Mouse (Mus musculus) urinary bladder, postnatal 36 days (tissue): ENCODE measurements around the gene Necab3.

Source experiments
- DNase-seq, 2 experiments: peaks; one replicate each; pipeline ENCODE4 v3.0.0; 2022; ENCODE audit warnings: low spot score in 2 of 2, mixed read lengths in 1 of 2

Gene Necab3

DNA sequence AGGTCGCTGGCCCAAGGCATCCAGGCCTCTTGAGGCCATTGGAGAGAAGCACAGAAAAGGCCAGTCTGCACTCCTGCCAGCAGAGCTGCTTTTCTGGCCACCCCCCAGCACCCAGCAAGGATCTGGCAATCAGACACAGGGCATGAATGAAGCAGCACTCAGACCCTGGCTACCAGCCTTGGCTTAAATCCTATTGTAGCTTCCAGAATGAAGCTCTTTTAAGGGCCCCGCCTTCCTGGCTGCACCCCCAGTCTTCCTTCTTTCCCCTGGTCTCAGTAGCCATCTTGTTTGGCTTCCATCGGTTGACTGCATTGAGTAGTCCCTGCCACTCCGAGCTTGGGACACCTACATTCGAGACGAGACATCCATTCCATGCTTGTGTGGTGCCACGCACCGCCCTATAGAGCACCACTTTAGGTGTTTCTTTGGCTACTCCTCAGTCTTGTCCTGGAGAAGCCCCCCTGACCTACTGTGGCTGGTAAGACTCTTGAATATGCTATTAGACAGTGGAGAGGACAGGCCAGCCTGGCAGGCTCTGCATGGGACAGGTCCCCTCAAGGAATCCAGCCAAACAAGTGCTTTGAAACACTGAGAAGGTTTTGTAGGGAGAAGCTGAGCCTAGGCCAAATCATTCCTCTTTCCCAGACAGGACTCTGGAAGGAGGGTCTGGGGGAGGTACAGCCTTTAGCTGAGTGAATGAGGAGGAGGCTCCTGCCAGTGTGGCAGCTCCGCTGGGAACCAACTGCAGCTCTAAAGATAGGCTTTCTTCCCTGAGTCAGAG, 14.9 kb downstream of the Necab3 start:
- DNase-seq: peak in 1 of 2 experiments; percentile 68

DNA sequence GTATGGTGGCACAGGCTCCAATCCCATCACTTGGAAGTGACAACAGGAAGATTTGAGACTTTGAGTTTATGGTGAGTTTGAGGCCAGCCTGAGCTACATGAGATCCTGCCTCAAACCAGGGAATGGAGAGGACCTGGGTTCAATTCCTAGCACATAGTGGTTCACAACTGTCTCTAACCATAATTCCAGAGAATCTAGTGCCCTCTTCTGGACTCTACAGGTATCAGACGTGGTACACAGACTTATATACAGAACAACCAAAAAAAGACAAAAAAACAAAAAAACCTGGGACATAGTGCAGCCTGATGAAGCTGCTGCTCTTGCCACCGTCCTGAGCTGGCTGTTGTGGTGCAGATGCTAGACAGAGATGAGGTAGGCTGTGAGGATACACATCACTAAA, 17.1 kb downstream of the Necab3 start:
- no peak for DNase-seq

DNA sequence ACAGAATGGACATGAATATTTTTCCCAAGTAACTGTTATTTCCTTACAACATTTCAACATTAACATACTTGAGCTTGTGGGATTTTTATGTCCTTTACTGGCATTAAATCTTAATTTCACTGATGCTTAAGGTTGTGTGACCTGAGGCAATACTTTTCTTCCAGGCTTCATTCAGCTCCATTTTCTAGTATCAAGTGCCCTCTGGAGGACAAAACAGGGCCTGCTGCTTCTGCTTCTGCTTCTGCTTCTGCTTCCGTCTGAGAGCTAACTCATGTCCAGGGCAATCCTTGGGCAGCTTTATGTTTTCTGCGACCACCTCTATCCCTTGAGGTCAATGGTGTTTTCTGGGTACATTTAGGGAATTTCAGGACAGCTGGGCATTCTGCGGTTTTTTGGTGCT, 19.0 kb downstream of the Necab3 start:
- DNase-seq: peak in 1 of 2 experiments; percentile 43

DNA sequence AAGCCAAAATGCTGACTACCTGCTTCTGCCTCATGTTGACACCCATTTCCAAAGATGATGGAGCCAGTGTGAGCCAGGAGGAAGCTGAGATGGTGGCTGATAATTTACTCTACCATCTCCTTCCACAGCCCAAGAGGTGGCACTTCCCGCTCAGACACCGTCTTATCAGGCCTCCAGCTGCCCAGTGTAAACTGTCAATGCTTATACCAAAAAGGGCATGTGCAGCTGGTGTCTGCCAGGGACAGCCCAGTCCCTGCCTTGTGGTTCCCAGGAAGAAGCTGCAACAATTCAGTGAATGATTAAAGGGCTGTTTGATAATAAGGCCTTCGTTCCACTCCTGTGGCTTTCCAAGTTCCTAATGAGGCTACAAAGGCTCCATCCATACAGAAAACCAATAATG, 20.0 kb downstream of the Necab3 start:
- DNase-seq: no peak

DNA sequence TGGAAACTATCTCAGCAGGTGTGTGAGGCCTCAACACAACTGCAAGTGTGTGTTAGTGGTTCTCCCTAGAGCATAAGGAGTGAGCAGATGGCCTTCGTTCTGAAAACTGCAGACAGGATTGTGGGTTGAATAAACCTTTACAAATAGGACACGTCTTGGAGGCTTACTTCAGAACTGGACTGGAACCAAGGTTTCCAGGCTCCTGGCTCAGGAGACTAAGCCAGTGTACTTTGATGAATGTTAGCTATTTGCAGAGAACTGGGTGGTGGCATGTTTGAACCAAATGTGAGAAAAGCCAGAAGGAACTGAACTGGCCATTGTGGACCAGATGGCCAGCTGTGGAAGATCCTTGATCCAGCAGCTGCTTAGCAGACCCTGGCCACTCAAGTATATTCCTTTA, 20.4 kb downstream of the Necab3 start:
- DNase-seq: peak in 1 of 2 experiments; percentile 23

DNA sequence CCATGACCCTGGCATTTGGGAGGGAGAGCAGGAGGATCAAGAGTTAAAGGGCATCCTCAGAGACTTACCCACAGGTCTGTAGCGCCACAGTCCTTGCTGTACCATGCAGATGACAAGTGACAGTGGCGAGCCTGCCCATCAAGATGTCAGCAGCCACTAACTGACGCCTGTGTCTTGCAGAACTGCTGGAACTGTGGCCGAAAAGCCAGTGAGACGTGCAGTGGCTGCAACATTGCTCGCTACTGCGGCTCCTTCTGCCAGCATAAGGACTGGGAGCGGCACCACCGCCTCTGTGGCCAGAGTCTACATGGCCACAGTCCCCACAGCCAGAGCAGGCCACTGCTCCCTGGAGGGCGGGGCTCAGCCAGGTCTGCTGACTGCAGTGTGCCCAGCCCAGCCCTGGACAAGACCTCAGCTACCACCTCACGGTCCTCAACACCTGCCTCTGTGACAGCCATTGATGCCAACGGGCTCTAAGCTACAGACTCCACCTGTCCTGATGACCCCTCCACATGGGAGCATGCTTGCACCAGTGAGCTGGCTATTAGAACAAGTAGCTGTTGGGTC, 23.9 kb downstream of the Necab3 start:
- DNase-seq: no peak

DNA sequence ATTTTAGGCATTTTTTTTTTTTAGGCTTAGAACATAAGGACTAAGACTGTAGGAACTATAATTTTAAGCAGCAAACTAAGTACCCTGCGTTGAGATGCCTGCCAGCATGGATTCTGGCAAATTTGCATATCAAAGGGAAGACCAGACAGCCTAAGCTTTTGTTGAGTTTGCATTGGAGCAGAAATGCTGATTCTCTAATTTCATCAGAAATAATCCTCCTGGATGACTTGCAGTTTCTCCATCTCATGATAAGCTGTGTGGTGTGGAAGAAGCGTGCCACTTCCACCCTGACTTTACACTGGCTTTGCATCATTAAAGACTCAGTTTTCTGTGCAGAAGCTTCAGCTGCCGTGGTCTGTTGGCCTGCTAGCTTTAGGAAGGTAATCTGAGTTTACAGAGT, 25.8 kb downstream of the Necab3 start:
- DNase-seq: no peak

DNA sequence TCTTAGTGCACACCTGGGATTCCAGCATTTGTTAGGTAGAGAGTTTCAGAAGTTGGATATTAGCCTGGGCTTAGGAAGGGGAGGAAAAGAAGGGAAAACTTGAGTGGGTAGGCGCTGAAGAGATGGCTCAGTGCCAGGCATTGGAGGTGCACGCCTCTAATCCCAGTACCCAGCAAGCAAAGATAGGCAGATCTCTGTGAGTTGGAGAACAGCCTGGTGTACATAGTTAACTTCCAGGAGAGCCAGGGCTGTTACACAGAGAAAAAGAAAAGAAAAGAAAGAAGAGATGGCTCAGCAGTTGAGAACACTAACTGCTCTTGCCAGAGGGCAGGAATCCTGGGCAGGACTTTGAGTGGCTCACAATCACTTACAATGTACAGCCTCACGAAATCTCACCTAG, 32.2 kb downstream of the Necab3 start:
- no peak for DNase-seq

DNA sequence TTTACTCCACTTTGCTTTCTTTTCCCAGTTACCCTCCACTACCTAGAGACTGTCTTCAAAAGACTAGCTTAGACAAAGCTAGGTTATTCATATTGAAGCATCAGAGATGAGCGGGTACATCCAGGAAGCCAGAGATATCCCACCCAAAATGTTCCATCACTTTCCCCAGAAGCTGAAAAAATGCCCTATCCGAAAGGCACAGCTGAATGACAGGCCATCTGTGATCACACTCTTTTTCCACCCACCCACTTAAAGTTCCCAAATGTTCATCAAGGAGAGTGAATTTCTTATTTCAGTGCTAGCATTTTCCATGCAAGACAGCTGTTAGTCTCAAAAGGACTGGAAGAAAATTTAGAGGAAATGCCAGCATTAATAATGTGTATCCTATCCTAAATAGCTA, 33.4 kb downstream of the Necab3 start:
- no peak for DNase-seq

DNA sequence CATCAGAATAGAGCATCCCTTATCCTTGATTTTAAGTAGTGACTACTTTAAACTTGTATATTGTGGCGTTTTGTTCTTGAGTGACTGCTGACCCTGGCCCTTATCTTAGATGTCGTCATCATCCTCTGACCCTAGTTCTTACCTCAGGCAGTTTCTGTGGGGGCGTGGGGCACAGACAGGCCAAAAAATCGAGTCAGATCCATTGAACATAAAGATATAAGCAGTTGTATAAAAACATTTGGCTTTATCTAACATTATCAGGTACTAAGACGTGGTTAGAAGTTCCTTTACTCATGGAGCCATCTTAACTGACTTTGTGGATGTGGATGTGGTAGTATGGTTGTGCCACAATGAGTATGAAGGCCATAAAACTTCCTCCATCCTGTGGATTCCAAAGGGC, 36.4 kb downstream of the Necab3 start:
- no peak for DNase-seq

DNA sequence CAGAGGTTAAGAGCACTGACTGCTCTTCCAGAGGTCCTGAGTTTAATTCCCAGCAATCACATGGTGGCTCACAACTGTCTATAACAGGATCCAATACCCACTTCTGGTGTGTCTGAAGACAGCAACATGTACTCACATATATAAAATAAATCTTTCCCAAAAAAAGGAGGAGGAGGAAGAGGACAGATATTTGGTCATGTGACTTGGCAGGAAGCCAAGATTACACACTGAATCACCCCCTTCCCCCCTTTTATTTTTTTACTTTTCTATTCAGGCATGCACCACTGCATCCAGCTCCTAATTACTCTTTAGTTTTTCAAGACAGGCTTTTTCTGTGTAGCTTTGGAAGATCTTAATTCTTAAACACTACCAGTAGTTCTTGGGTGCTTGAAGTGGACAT, 37.2 kb downstream of the Necab3 start:
- no peak for DNase-seq

DNA sequence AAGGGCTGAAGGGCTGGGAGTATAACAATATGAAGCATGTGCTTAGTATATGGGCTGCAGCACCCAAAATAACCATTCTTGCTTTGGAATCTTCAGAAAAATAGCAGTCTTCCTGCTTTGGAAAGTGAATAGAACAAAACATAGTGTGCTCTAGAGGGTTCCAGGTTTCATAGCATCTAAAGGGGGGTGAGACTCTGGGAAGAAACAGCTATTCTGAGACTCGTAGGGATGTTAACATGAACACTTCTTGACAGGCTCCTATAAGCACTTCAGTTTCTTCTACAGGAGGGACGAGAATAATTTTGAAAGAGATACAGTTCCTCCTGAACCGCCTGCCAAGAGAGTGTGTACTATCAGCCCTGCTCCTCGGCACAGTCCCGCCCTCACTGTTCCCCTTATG, 41.3 kb downstream of the Necab3 start:
- DNase-seq: no peak

DNA sequence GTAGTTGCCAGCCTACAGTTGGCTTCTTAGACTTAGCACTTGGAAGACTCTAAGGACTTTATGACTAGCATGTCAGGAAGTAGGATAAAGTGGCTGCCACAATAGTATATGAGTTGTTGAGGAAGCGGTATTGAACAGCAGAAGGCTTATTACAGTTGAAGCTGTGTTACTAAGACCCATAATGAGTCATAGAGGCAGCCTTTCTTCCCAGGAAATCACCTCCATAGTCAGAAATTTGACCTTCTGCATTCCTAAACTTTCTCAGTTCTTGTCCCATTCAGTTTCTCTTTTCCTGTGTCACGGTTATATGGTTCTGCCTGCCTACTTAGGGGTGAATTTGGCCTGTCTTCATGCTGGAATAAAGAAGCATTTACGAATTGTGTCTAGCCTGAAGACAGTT, 41.7 kb downstream of the Necab3 start:
- DNase-seq: no peak

DNA sequence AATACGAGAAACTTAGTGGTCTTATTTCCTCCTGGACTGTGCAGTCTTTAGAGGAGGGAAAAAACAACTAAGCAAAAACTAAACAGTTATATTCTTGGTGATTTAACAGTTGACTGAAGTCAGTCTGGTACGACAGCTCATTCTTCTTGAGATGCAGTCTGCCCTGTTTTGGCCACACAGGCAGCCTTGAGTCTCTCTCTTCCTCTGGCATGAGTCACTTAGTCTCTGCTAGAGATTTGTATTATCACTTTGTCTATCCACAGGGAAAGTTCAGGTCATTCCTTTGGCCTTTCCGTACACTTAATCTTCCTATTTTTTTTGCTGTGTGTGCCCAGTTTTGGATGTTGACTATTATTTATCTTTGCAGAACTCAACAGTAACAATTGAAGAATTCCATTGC, 48.5 kb downstream of the Necab3 start:
- no peak for DNase-seq

DNA sequence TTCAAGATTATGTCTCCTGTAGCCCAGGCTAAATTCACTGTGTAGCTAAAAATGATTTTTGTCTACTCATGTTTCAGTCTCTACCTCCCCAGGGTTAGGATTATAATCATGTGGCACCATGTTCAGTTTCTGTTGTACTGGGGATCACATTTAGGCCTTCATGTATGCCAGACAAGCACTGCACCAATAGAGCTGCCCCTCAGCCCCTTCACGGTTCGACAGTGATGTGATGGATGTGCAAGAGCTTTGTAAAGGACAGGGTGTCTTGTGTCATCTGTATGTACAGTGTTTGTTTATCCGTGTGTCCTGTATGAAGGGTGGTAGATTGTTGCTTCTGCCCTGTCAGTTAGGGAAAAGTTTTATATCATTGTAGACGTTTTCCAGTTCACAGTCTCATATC, 50.2 kb downstream of the Necab3 start:
- no peak for DNase-seq

DNA sequence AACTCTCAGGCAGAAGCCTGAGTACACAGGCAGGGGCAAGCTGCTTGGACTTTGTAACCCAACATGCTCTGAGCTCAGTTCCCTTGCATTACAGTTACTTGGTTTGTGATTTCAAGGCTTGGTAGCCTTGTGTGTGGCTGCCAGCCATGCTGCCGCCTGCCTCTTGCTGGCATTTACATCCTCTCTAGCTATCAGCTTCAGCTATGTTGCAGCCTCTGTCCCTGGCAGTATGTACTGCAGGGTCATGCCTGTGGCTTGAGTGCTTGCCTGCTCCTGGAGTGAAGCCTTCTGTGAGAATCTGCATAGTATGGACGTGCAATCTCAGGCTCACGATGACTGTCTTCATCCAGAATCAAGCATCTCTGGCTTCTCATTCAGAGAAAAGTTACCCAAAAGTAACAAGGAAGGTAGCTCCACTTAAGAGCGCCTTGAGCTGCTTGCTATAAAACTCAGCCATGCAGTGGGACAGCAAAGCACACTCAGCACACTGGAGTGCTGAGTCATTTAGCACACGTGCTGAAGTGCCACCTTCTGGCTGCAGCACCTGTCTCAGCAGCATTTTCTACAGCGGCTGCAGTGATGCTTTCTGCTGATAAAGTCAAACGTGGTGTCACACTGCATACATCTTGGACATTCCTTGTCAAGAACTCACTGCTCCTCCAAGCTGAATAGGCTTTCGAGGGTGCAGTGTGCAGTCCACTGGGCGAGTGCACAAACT, 51.0 kb downstream of the Necab3 start:
- DNase-seq: no peak

DNA sequence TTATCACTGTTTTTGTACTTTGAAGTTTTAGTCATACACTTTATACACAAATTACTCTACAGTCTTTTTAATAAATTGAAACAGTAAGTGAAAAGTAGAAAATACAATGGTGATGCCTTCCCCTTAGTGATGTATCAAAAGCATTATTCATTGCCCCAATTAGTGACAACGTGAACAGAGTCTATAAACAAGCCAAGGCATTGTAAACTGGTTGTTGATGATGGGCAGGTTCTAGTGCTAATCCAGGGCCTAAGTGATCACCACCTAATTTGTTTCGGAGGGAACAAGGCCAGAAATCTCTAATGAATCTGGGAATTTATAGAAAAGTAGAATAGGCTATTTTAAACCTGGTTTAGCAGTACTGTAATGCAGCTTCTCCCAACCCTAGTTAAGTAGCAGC, 51.6 kb downstream of the Necab3 start:
- DNase-seq: no peak

DNA sequence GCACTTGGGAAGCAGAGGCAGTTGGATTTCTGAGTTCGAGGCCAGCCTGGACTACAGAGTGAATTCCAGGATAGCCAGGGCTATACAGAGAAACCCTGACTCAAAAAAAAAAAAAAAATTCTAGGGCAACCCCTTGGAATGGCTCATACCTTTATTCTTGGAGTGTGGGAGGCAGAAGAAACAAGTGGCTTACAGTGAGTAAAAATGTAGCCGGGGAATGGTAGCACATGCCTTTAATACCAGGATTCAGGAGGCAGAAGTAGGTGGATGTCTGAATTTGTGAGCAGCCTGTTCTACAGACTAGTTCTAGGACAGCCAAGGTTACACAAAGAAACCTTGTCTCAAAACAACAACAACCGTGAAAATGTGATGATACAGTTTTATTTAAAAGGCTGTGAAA, 57.9 kb downstream of the Necab3 start:
- DNase-seq: no peak

DNA sequence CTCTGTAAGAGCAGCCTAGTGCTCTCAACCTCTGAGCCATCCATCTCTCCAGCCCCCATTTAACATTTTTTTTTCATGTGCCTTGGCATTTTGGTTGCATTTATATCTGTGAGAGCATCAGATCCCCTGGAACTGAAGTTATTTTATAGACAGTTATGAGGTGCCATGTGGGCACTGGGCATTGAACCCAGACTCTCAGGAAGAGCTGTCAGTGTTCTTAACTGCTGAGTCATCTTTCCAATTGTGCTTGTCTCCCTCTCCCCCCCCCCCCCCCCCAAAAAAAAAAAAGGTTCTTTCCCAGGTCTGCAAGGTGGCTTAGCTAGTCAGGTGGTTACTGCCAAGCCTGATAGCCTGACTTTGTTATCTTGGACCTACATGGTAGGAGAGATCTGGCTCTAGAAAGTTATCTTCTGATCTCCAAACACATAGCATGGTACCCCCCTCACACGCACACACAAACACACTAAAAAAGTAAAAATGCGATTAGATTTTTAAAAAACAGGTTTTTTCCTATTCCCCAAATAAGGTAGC, 58.9 kb downstream of the Necab3 start:
- no peak for DNase-seq

DNA sequence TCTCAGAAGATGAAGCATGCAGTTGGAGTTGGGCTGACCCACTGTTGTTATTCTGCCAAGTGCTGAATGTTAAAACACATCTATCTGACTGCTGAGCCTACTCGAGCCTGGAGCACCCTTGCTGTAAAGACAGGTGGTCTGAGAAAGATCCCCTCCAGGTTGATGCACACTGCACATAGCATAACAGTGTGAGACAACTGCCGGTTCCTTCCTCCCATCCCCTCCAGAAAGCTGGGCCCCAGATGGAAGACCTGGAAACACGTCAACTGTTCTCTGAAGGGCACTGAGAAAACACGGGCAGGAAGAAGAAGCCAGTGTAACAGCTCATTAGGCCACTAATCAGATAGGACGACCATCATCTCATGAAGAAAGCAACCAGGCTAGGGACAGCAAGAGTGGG, 60.1 kb downstream of the Necab3 start:
- no peak for DNase-seq

DNA sequence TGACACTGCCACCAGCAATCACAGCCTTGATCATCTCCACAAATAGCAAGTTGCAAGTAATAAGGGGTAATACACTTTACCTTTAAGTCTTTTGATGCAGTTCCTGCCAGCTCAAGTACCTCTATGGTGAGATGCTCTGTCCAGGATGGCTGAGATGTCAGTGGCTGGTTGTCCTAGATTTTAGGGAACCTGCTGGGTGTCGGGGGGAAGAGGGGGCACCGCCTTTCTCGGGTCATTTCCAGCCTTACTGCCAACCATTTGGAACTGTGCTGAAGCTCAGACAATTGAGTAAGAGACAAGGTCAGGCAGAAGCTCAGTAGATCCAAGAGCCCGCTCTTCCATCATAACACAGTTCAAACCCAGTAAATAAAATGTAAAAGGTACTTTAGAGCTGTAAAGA, 63.7 kb downstream of the Necab3 start:
- no peak for DNase-seq
